Mouse (Mus musculus): ENCODE measurements around the gene Gstm5. TPM values are rescaled to one million over a fixed set of nuclear protein-coding genes. Genes with fewer than 3 reads are reported as not detected.
"Not testable (repeated sequence)": the region's sequence is repeated elsewhere in the genome, so short reads cannot be mapped to it uniquely, and the experiment has no call there.

Gene Gstm5
- polyA plus RNA-seq, 1 experiment, result not detected

- TF ChIP-seq FLI1 (IDR thresholded peaks at IDR 0.05; ENCODE audit: low read length), result no peak
- peaks cover 11% of the 10 kb centered on the region; the same call in 1 of the 2 replicates for H3K4me1 ChIP-seq
- no peak overlapping the region for H3K4me3 ChIP-seq (replicated peaks)
- H3K9me3 ChIP-seq, result no peaks in the 10 kb centered on the region
- no peaks in the 10 kb centered on the region for H3K36me3 ChIP-seq (replicated peaks; ENCODE audit: low read length)
- peaks cover 48% of the 10 kb centered on the region for H3K27me3 ChIP-seq (replicated peaks)
Measured at GRCm38 (mm10) chr3:107869925-107870324, 25.7 kb upstream of the Gstm5 start.

DNA sequence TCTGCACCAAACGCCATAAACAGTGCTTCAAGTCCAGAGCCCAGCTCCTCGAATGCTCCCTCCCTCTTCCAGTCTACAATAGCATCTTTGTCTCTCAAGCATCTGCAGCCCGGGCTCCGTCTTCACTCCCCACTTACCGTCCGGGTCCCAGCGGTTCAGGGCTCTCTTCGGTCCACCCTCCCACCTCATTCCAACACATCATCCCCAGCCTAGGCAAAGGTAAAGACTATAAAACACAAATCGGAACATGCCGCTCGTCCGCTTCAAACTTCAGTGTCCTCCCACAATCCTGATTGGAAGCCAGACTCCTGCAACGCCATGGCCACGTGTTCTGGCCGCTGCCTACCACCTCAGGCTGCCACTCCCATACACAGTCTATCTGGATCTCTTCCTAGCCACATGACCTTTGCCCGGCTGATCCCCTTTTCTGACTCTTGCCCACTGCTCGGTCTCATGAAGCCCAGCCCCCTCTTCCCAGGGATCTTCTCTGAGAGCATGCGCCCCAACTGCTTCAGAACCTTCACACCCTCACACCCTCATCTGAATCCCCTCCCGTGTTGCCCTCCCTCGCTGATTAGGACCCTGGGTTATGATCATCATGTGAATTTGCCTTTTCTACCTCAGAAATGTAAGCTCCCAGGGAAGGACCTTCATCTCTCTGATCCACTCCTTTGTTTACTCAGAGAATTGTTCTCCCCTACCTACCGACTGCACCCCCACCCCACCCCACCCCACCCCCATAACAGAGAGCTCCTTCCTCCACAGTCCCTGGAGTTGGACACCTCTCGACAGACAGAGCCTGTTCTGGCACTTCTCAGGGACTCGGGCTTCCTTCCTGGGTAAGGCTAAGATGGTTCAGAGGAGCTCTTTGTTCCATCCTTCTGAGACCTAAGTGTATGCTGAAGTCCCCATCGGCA is 22.0 kb upstream of the Gstm5 start:
- H3K36me3 ChIP-seq (replicated peaks; ENCODE audit: low read length), result no peaks in the 10 kb centered on the region
- peaks cover 3% of the 10 kb centered on the region; the same call in 1 of the 2 replicates for H3K4me1 ChIP-seq
- peaks cover 64% of the 10 kb centered on the region for H3K27me3 ChIP-seq (replicated peaks)
- no peak overlapping the region for H3K4me3 ChIP-seq (replicated peaks)
- no peaks in the 10 kb centered on the region for H3K9me3 ChIP-seq
- TF ChIP-seq FLI1 (IDR thresholded peaks at IDR 0.05; ENCODE audit: low read length), result no peak
- no peak for TF ChIP-seq GATA1 (IDR thresholded peaks at IDR 0.05; ENCODE audit: borderline replicate concordance, low read length)

- TF ChIP-seq GATA1 (IDR thresholded peaks at IDR 0.05; ENCODE audit: borderline replicate concordance, low read length) (no peak), FLI1 (IDR thresholded peaks at IDR 0.05; ENCODE audit: low read length) (no peak)
Measured at GRCm38 (mm10) chr3:107875231-107875630, 20.4 kb upstream of the Gstm5 start.

DNA sequence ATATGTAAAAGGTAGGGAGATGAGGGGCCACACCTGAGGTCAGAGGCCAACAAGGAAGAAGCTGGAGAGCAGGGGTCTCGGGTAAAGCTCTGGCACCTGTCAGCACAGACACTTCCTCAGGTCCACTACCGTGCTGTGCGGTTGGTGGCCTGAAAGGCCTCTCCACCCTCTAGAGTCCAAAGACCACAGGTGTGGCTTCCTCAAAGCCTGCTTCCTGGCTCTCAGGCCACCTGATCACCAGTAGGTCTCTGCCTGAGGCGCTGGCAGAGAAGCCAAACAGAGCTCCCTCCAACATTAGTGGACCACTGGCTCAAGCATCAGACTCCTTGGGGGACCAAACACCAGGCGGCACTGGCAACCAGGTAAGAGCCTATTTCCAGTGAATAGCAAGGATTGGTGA is 18.6 kb upstream of the Gstm5 start, which contains the start of gene Eps8l3:
Eps8l3 (plus strand) TSS at position 225 of the 400 bp plus-strand sequence.
- no peak for TF ChIP-seq FLI1 (IDR thresholded peaks at IDR 0.05; ENCODE audit: low read length)
- no peak for TF ChIP-seq GATA1 (IDR thresholded peaks at IDR 0.05; ENCODE audit: borderline replicate concordance, low read length)
- Histone ChIP-seq H3K4me1 (peaks cover 3% of the 10 kb centered on the region; the same call in 1 of the 2 replicates), H3K36me3 (replicated peaks; ENCODE audit: low read length) (no peaks in the 10 kb centered on the region), H3K4me3 (replicated peaks) (no peak within 1 kb of the TSS), H3K27me3 (replicated peaks) (peaks cover 78% of the 10 kb centered on the region), H3K9me3 (no peaks in the 10 kb centered on the region)

More at GRCm38 (mm10) chr3:107875231-107875630, 20.4 kb upstream of the Gstm5 start:
- Histone ChIP-seq H3K4me1 (peaks cover 3% of the 10 kb centered on the region; the same call in 1 of the 2 replicates), H3K27me3 (replicated peaks) (peaks cover 69% of the 10 kb centered on the region), H3K9me3 (no peaks in the 10 kb centered on the region), H3K36me3 (replicated peaks; ENCODE audit: low read length) (no peaks in the 10 kb centered on the region), H3K4me3 (replicated peaks) (no peak overlapping the region)

GRCm38 (mm10) chr3:107877747-107878736 is 17.6 kb upstream of the Gstm5 start:
- TF ChIP-seq GATA1 (IDR thresholded peaks at IDR 0.05; ENCODE audit: borderline replicate concordance, low read length) (no peak), FLI1 (IDR thresholded peaks at IDR 0.05; ENCODE audit: low read length) (no peak)
- peaks cover 3% of the 10 kb centered on the region; the same call in 1 of the 2 replicates for H3K4me1 ChIP-seq
- no peaks in the 10 kb centered on the region for H3K36me3 ChIP-seq (replicated peaks; ENCODE audit: low read length)
- H3K4me3 ChIP-seq (replicated peaks), result no peak overlapping the region
- H3K9me3 ChIP-seq, result no peaks in the 10 kb centered on the region
- peaks cover 80% of the 10 kb centered on the region for H3K27me3 ChIP-seq (replicated peaks)

GRCm38 (mm10) chr3:107887674-107888495 is 7.7 kb upstream of the Gstm5 start:
- Histone ChIP-seq H3K4me1 (peaks cover 12% of the 10 kb centered on the region), H3K27me3 (replicated peaks) (peaks cover 62% of the 10 kb centered on the region), H3K9me3 (no peaks in the 10 kb centered on the region), H3K36me3 (replicated peaks; ENCODE audit: low read length) (no peaks in the 10 kb centered on the region), H3K4me3 (replicated peaks) (no peak overlapping the region)
- no peak for TF ChIP-seq GATA1 (IDR thresholded peaks at IDR 0.05; ENCODE audit: borderline replicate concordance, low read length)
- no peak for TF ChIP-seq FLI1 (IDR thresholded peaks at IDR 0.05; ENCODE audit: low read length)

GRCm38 (mm10) chr3:107889236-107889635 is 6.4 kb upstream of the Gstm5 start:
- H3K4me1 ChIP-seq, result peaks cover 12% of the 10 kb centered on the region
- not testable (repeated sequence) for H3K4me3 ChIP-seq (replicated peaks); H3K9me3 ChIP-seq; H3K36me3 ChIP-seq (replicated peaks; ENCODE audit: low read length)
- peaks cover 60% of the 10 kb centered on the region for H3K27me3 ChIP-seq (replicated peaks)

- peaks cover 75% of the 10 kb centered on the region for H3K27me3 ChIP-seq (replicated peaks)
- TF ChIP-seq FLI1 (IDR thresholded peaks at IDR 0.05; ENCODE audit: low read length), result no peak
- no peak for TF ChIP-seq GATA1 (IDR thresholded peaks at IDR 0.05; ENCODE audit: borderline replicate concordance, low read length)
- H3K36me3 ChIP-seq (replicated peaks; ENCODE audit: low read length), result no peaks in the 10 kb centered on the region
- H3K9me3 ChIP-seq, result no peaks in the 10 kb centered on the region
- H3K4me3 ChIP-seq (replicated peaks), result peak overlapping the region; percentile 89
- peaks cover 10% of the 10 kb centered on the region for H3K4me1 ChIP-seq
Measured at GRCm38 (mm10) chr3:107895194-107895719, 364 bp upstream of the Gstm5 start.

- no peak for TF ChIP-seq FLI1 (IDR thresholded peaks at IDR 0.05; ENCODE audit: low read length)
- no peak for TF ChIP-seq GATA1 (IDR thresholded peaks at IDR 0.05; ENCODE audit: borderline replicate concordance, low read length)
- Histone ChIP-seq H3K9me3 (no peaks in the 10 kb centered on the region), H3K36me3 (replicated peaks; ENCODE audit: low read length) (no peaks in the 10 kb centered on the region), H3K4me1 (peaks cover 10% of the 10 kb centered on the region), H3K27me3 (replicated peaks) (peaks cover 52% of the 10 kb centered on the region), H3K4me3 (replicated peaks) (no peak overlapping the region)
Measured at GRCm38 (mm10) chr3:107898691-107899090, 3.1 kb downstream of the Gstm5 start.

Data from megakaryocyte, embryonic 14.5 days (primary cell).